Mouse (Mus musculus) heart, adult 2 months (tissue): Measurements from ENCODE around the gene Eif3m. TPM values are rescaled to one million over a fixed set of nuclear protein-coding genes. Genes with fewer than 3 reads are reported as not detected.

Experiments used
- DNase-seq, 2 experiments: peaks; one replicate each; pipeline ENCODE4 v3.0.0; 2021
- H3K27ac ChIP-seq: fragments of 200-600 bp; 2 replicates; pipeline ENCODE4 v1.8.1; 2022
- H3K27me3 ChIP-seq: fragments of 200-500 bp; 2 replicates; pipeline ENCODE4 v1.6.1; 2012; ENCODE audit warnings: mild to moderate bottlenecking, low read length, inconsistent platforms, mixed read lengths; ENCODE audit not compliant: control insufficient read depth, insufficient read depth
- H3K36me3 ChIP-seq: fragments of 200-500 bp; 2 replicates; pipeline ENCODE4 v1.6.1; 2012; ENCODE audit warnings: low read length, inconsistent platforms; ENCODE audit not compliant: control insufficient read depth, insufficient read depth
- H3K4me1 ChIP-seq: fragments of 200-500 bp; 2 replicates; pipeline ENCODE4 v1.6.1; 2011; ENCODE audit warnings: low read length; ENCODE audit not compliant: control insufficient read depth, insufficient read depth
- H3K4me3 ChIP-seq: fragments of 200-600 bp; 2 replicates; pipeline ENCODE4 v1.8.1; 2022
- H3K79me2 ChIP-seq: fragments of 200-500 bp; replicated peaks from 2 replicates; pipeline ENCODE4 v1.6.1; 2012; ENCODE audit warnings: mild to moderate bottlenecking, inconsistent platforms, low read length, moderate library complexity, mixed read lengths; ENCODE audit not compliant: control insufficient read depth, insufficient read depth
- H3K9ac ChIP-seq: fragments of 200-500 bp; 2 replicates; pipeline ENCODE4 v1.6.1; 2012; ENCODE audit warnings: low read depth, mild to moderate bottlenecking, control low read depth, inconsistent platforms, low read length, mixed read lengths
- CTCF ChIP-seq: fragments of 200-600 bp; IDR thresholded peaks from 2 replicates; pipeline ENCODE4 v1.8.1; 2022; ENCODE audit warnings: antibody characterized with exemption, mild to moderate bottlenecking, moderate library complexity
- EP300 ChIP-seq: fragments of 200-500 bp; IDR thresholded peaks from 2 replicates; pipeline ENCODE4 v1.6.1; 2011; ENCODE audit warnings: low read depth, low read length, control low read depth; ENCODE audit not compliant: insufficient read depth
- POLR2A ChIP-seq: fragments of 200-500 bp; IDR thresholded peaks from 2 replicates; pipeline ENCODE4 v1.6.1; 2011; ENCODE audit warnings: mild to moderate bottlenecking, low read depth, low read length, control low read depth; ENCODE audit not compliant: insufficient read depth
- WGBS: fragments of 180-500 bp; shearing (Covaris S2); methylation state at CpG from one replicate; pipeline ENCODE4 v1.1.7; 2018; 5-methylcytosine and 5-hydroxymethylcytosine counted together
- intact Hi-C: fragments of 180-260 bp; cut with DNase I; formaldehyde crosslinking; loops from one replicate; pipeline ENCODE4 v1.15.1; 2025
- polyA plus RNA-seq: library from polyadenylated mRNA; depleted of rRNA; stranded (reverse); fragments of >200 nt; gene quantifications from 2 replicates; pipeline ENCODE4 v1.2.3, GENCODE M21; 2012
- total RNA-seq, 2 experiments: library from RNA; stranded (reverse); gene quantifications; 2 replicates each; pipeline ENCODE4 v1.2.3; 2021

Gene Eif3m
- total and polyA plus RNA-seq, 3 experiments: 35.2 to 136 (median 114) TPM

DNA sequence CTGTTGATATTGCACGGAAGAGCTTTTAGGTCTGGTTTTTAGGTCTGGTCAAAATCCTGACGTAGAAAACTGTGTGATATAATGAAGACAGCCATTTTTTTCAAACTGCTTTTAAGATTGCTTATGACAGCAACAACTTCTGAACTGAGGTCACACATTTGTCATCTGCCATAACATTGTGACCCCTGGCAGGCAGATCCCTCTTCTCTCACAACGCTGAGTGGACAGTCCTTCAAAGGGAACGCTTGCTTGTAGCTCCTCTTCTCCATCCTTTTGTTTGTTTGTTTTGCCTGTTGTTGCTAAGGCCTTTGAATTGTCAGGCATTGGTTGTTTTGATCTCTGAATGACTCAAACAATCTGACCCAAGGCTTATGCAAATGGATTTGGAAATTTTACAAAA, 24.0 kb upstream of the Eif3m start:
- Histone ChIP-seq H3K9ac (no peak overlapping the region), H3K36me3 (no peaks in the 10 kb centered on the region), H3K4me3 (no peak overlapping the region), H3K4me1 (no peaks in the 10 kb centered on the region), H3K79me2 (no peaks in the 10 kb centered on the region), H3K27ac (no peak overlapping the region), H3K27me3 (no peaks in the 10 kb centered on the region)
- intact Hi-C loops: no loop called here
- DNase-seq: no peak
- no peak for TF ChIP-seq EP300
- TF ChIP-seq CTCF: no peak
- TF ChIP-seq POLR2A: no peak
- WGBS: 67% methylated on average over 4 of the region's 4 CpGs

DNA sequence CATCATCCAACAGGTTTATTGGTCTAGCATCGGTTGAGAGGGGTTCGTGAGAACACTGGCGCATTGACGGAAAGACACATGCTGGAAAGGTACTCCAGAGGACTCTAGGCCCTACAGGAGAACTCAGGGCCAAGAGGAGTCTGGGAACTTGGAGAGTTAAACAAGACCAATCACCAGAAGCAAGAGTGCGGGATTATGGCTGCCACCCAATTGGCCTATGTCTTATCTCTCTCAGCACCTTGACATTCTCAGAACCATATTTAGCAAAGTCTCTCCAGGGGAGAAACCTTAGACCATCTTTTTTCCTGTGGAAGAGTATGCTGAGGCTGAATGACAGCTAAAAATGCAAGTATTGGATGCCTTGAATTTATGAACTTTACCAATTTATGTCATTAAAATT, 22.0 kb upstream of the Eif3m start:
- TF ChIP-seq EP300 (no peak), CTCF (no peak), POLR2A (no peak)
- H3K4me1 ChIP-seq: no peaks in the 10 kb centered on the region
- H3K27ac ChIP-seq: no peak overlapping the region
- H3K79me2 ChIP-seq: no peaks in the 10 kb centered on the region
- 88% methylated on average over 5 of the region's 5 CpGs for WGBS
- intact Hi-C loops: no loop called here
- no peaks in the 10 kb centered on the region for H3K36me3 ChIP-seq
- no peaks in the 10 kb centered on the region for H3K27me3 ChIP-seq
- H3K9ac ChIP-seq: no peak overlapping the region
- DNase-seq: no peak
- H3K4me3 ChIP-seq: no peak overlapping the region

DNA sequence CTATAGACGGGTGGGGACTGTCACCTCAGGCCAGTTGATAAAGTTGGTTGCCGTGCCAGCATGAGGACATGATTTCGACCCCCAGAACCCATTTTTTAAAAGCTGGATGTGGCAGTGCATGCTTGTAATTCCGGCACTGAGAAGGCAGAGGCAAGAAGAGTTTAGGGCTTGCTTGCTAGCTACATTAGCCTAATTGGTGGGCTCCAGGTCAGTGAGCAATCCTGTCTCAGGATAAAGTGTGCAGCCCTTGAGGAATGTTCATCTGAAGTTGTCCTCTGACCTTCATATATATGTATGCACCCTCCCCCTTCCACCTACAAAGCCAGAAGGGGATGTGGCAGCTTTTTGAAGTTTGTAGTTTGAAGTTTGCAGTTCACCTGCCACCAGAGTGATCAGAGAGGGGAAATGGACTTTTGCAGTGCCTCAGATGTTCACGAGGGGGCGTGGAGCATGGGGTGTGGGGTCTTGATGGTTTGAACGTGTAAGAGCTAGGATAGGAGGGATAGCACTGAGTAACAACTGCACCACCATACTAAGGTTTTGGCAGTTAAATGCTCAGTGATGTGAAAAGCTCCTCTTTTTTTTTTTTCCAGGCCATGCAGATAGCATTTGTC, 21.2 kb upstream of the Eif3m start:
- WGBS: 78% methylated on average over 7 of the region's 7 CpGs
- no peak for DNase-seq
- H3K79me2 ChIP-seq: no peaks in the 10 kb centered on the region
- H3K27ac ChIP-seq: no peak overlapping the region
- no peaks in the 10 kb centered on the region for H3K27me3 ChIP-seq
- no peaks in the 10 kb centered on the region for H3K36me3 ChIP-seq
- intact Hi-C loops: no loop called here
- no peaks in the 10 kb centered on the region for H3K4me1 ChIP-seq
- no peak overlapping the region for H3K4me3 ChIP-seq
- TF ChIP-seq EP300: no peak
- TF ChIP-seq POLR2A: no peak
- no peak for TF ChIP-seq CTCF
- H3K9ac ChIP-seq: no peak overlapping the region

DNA sequence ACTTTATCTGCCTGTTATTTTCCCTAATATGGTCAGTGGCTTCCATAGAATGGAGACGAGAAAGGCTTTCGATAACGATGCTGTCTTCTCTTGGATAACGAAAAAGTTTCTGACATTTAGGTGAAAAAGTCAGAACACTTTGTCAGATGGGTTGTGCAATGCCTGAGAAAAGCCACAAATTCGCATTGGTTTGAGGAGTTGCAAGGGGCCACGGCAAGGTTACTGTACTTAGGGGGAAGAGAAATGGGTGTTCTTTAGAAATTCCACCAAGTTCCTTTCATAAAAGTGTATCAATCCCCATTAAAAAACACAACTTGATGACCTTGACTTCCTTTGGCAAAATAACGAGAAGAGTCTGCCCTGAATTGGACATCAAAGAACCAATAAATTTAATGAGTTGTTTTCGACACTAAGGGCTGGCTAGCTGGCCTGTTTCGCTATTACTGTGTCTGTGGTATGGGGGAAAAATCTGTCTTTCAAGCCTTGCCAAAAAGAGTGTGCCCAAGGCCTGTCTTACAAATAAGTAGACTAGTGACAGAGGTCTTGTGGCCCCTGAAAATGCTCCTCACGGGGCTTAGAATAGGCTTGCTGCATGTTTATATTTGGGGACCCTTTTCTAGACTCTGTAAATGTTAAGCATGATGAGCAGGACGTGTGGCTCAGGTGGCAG, 19.7 kb upstream of the Eif3m start:
- Histone ChIP-seq H3K4me1 (no peaks in the 10 kb centered on the region), H3K27ac (no peak overlapping the region), H3K79me2 (no peaks in the 10 kb centered on the region), H3K27me3 (no peaks in the 10 kb centered on the region), H3K9ac (no peak overlapping the region), H3K36me3 (no peaks in the 10 kb centered on the region), H3K4me3 (no peak overlapping the region)
- intact Hi-C loops: no loop called here
- TF ChIP-seq POLR2A (no peak), EP300 (no peak), CTCF (no peak)
- DNase-seq: no peak
- WGBS: 85% methylated on average over 11 of the region's 11 CpGs

DNA sequence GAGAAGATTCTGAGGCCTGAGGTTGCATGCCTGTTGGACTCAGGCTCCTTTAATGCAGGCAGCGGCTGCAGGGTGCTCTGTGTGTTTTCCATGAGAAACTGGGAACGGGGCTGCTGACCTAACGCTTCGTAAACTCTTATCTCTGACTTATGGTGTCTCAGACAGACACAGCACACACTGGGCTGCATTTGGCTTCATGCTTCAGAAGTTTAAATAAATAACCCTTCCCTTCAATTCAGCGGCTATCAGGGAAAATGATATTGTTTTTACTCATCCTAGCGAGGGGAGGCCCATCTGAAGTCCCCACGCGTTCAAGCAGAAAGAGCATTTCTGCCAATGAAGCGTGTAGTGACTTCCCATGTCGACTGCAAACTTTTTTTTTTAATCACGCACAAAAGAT, 19.1 kb upstream of the Eif3m start:
- no peak overlapping the region for H3K4me3 ChIP-seq
- H3K4me1 ChIP-seq: no peaks in the 10 kb centered on the region
- no peak overlapping the region for H3K27ac ChIP-seq
- no peaks in the 10 kb centered on the region for H3K27me3 ChIP-seq
- intact Hi-C loops: no loop called here
- no peaks in the 10 kb centered on the region for H3K79me2 ChIP-seq
- DNase-seq: no peak
- H3K9ac ChIP-seq: no peak overlapping the region
- TF ChIP-seq EP300: no peak
- TF ChIP-seq CTCF: no peak
- TF ChIP-seq POLR2A: no peak
- WGBS: 61% methylated on average over 11 of the region's 11 CpGs
- no peaks in the 10 kb centered on the region for H3K36me3 ChIP-seq

DNA sequence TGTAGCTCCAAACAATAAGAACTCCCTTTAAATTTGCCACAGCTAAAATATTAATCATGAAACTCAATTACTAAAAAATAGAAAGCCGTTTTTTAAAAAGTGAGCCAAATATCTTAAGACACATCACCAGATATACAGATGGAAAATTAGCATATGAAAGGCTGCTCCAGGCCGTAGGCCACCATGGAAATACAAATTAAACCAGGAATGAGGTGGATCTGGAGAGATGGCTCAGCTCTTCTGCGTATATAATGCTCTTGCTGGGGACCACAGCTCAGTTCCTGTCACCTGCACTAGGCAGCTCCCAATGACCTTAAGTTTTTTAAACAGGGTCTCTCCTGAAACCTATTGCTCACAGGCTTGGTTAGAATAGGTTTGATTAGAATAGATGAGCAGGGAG, 17.2 kb upstream of the Eif3m start:
- H3K4me1 ChIP-seq: no peaks in the 10 kb centered on the region
- TF ChIP-seq CTCF (no peak), POLR2A (no peak), EP300 (no peak)
- no peaks in the 10 kb centered on the region for H3K36me3 ChIP-seq
- no peak overlapping the region for H3K4me3 ChIP-seq
- no peak overlapping the region for H3K9ac ChIP-seq
- WGBS: 91% methylated on average over 3 of the region's 3 CpGs
- intact Hi-C loops: no loop called here
- no peaks in the 10 kb centered on the region for H3K79me2 ChIP-seq
- no peak overlapping the region for H3K27ac ChIP-seq
- H3K27me3 ChIP-seq: no peaks in the 10 kb centered on the region
- no peak for DNase-seq
